ENCODE assay signal across 8 mouse cellular contexts in genomic region chr16:38521211-38521987, GRCm38 (mm10). TPM values are rescaled to one million over a fixed set of nuclear protein-coding genes. Genes with fewer than 3 reads are reported as not detected.
DNase-seq lines count a peak whose midpoint lies in the region; ATAC-seq lines count a peak whose summit lies in the region.

No protein-coding gene starts in this region.

- DNase-seq in heart, embryonic 10.5 days (ENCODE audit: low spot score), result no peak
- DNase-seq in heart, postnatal 36 days, result no peak
- peak; percentile 24 for DNase-seq in ES-CJ7 (ENCODE audit: low read depth, low spot score)
- peak; percentile 19 for DNase-seq in mesoderm, embryonic 11.5 days (ENCODE audit: low read depth, low spot score)
- no peak for DNase-seq in spleen, postnatal 36 days (ENCODE audit: low spot score in 2 of 2)
- no peak for DNase-seq in gastrocnemius, adult 18-20 months (ENCODE audit: low spot score)
- no peak for DNase-seq in adrenal gland, postnatal 36 days

- peak overlapping the region; percentile 97 for H3K4me3 ChIP-seq in heart, embryonic 10.5 days
- peak overlapping the region; percentile 76 for H3K4me3 ChIP-seq in forebrain, embryonic 16.5 days (replicated peaks; ENCODE audit: low read length)

- peak overlapping the region; percentile 97; the same call in 1 of the 2 replicates for H3K27ac ChIP-seq in heart, embryonic 10.5 days
- no peak overlapping the region for H3K27ac ChIP-seq in forebrain, embryonic 16.5 days (ENCODE audit: low read length)

- no peaks in the 10 kb centered on the region for H3K27me3 ChIP-seq in heart, embryonic 10.5 days (ENCODE audit: insufficient read depth, poor library complexity, severe bottlenecking)
- no peaks in the 10 kb centered on the region for H3K27me3 ChIP-seq in forebrain, embryonic 16.5 days (replicated peaks; ENCODE audit: control insufficient read depth, insufficient read depth, low read length)

- ATAC-seq in forebrain, embryonic 16.5 days, result no peak

- peaks cover 15% of the 10 kb centered on the region; the same call in 1 of the 2 replicates for H3K4me1 ChIP-seq in heart, embryonic 10.5 days
- peaks cover 9% of the 10 kb centered on the region for H3K4me1 ChIP-seq in forebrain, embryonic 16.5 days (replicated peaks; ENCODE audit: control insufficient read depth, insufficient read depth, low read length)

- 32% methylated on average over 8 of the region's 8 CpGs for WGBS in heart, embryonic 10.5 days
- 33% methylated on average over 8 of the region's 8 CpGs for WGBS in forebrain, embryonic 16.5 days

- H3K36me3 ChIP-seq in heart, embryonic 10.5 days, result peaks cover 39% of the 10 kb centered on the region
- H3K36me3 ChIP-seq in forebrain, embryonic 16.5 days (ENCODE audit: control insufficient read depth, insufficient read depth), result peaks cover 20% of the 10 kb centered on the region

- H3K4me2 ChIP-seq in forebrain, embryonic 16.5 days (ENCODE audit: low read length), result peak overlapping the region; percentile 69

- peak overlapping the region; percentile 48 for H3K9ac ChIP-seq in forebrain, embryonic 16.5 days (replicated peaks; ENCODE audit: low read depth, low read length)

- H3K9me3 ChIP-seq in heart, embryonic 10.5 days, result no peaks in the 10 kb centered on the region
- H3K9me3 ChIP-seq in forebrain, embryonic 16.5 days (ENCODE audit: control insufficient read depth, low read length), result no peaks in the 10 kb centered on the region

- intact Hi-C loops in heart, postnatal 36 days (cut with DNase I), result no loop called here

RNA-seq across cellular contexts. Expression of gene Timmdc1, which starts 1.1 kb away (rescaled TPM):
- 25.1 and 39.3 TPM in 2 replicates for polyA plus RNA-seq in heart, embryonic 10.5 days (2016; fragmentation: Nextera tagmentation; extraction: Ambion mirVana)
- total RNA-seq in heart, postnatal 36 days (2021), result 10 to 100 TPM; 62.4 to 74.4 TPM
- 34.2 and 36.6 TPM in 2 replicates for polyA plus RNA-seq in forebrain, embryonic 16.5 days (2015; fragmentation: Nextera tagmentation; extraction: Ambion mirVana)
- 10 to 100 TPM; 45.9 to 46.2 TPM for total RNA-seq in gastrocnemius, adult 18-20 months (2021)
- 10 to 100 TPM; 46.1 to 47.8 TPM for total RNA-seq in adrenal gland, postnatal 36 days (2021)

RNA-seq across cellular contexts. Expression of gene Poglut1, which starts 28.7 kb away (rescaled TPM):
- polyA plus RNA-seq in heart, embryonic 10.5 days (2016; fragmentation: Nextera tagmentation; extraction: Ambion mirVana), result 40.2 and 50.6 TPM in 2 replicates
- total RNA-seq in heart, postnatal 36 days (2021), result 10 to 100 TPM; 10.4 to 11.2 TPM
- polyA plus RNA-seq in forebrain, embryonic 16.5 days (2015; fragmentation: Nextera tagmentation; extraction: Ambion mirVana), result 66.0 and 70.5 TPM in 2 replicates
- 1 to 10 TPM; 7.5 to 9.4 TPM for total RNA-seq in gastrocnemius, adult 18-20 months (2021)
- 10 to 100 TPM; 31.3 to 31.7 TPM for total RNA-seq in adrenal gland, postnatal 36 days (2021)

RNA-seq across cellular contexts. Expression of gene Tmem39a, which starts 37.1 kb away (rescaled TPM):
- polyA plus RNA-seq in heart, embryonic 10.5 days (2016; fragmentation: Nextera tagmentation; extraction: Ambion mirVana), result 76.1 and 105 TPM in 2 replicates
- total RNA-seq in heart, postnatal 36 days (2021), result 10 to 100 TPM; 15.3 to 20.8 TPM
- polyA plus RNA-seq in forebrain, embryonic 16.5 days (2015; fragmentation: Nextera tagmentation; extraction: Ambion mirVana), result 37.3 and 46.2 TPM in 2 replicates
- 10 to 100 TPM; 13.4 to 16.7 TPM for total RNA-seq in gastrocnemius, adult 18-20 months (2021)
- total RNA-seq in adrenal gland, postnatal 36 days (2021), result 10 to 100 TPM; 77.5 to 85.4 TPM

Comparison
In these comparisons a context has a peak if more than half of its experiments do, and no peak if none do; other contexts are left out.
1. DNase-seq: peak in ES-CJ7 (single experiment) and mesoderm, embryonic 11.5 days (single experiment); none in heart, embryonic 10.5 days (single experiment), heart, postnatal 36 days (0 of 2), spleen, postnatal 36 days (0 of 2), gastrocnemius, adult 18-20 months (single experiment) and adrenal gland, postnatal 36 days (0 of 2).